Mouse (Mus musculus) ovary, postnatal 36 days (tissue): ENCODE measurements around the gene Ptgdr2.

Experiments used
- DNase-seq: peaks from one replicate; pipeline ENCODE4 v3.0.0; 2022; ENCODE audit warnings: low spot score, mixed read lengths

Gene Ptgdr2

GRCm38 (mm10) chr19:10935029-10935428 is 1.9 kb upstream of the Ptgdr2 start:
- DNase-seq, result no peak

GRCm38 (mm10) chr19:10936077-10936476 is 883 bp upstream of the Ptgdr2 start:
- no peak for DNase-seq

GRCm38 (mm10) chr19:10938771-10939170 is 1.8 kb downstream of the Ptgdr2 start:
- DNase-seq, result no peak

GRCm38 (mm10) chr19:10940097-10940800 is 3.3 kb downstream of the Ptgdr2 start:
- DNase-seq, result peak; percentile 82

GRCm38 (mm10) chr19:10940801-10941457 is 4.0 kb downstream of the Ptgdr2 start:
- no peak for DNase-seq

- DNase-seq, result no peak
Observed at GRCm38 (mm10) chr19:10943955-10944354, 7.0 kb downstream of the Ptgdr2 start.

- DNase-seq, result no peak
Observed at GRCm38 (mm10) chr19:10946506-10946905, 9.5 kb downstream of the Ptgdr2 start.

GRCm38 (mm10) chr19:10947219-10947618 is 10.3 kb downstream of the Ptgdr2 start:
- no peak for DNase-seq

- no peak for DNase-seq
Observed at GRCm38 (mm10) chr19:10948416-10948815, 11.5 kb downstream of the Ptgdr2 start.

GRCm38 (mm10) chr19:10949112-10949511 is 12.2 kb downstream of the Ptgdr2 start, which contains the start of gene Ccdc86:
Ccdc86 (minus strand) TSS chr19:10949266.
- peak; percentile 92 for DNase-seq

- no peak for DNase-seq
Observed at GRCm38 (mm10) chr19:10949558-10949957, 12.6 kb downstream of the Ptgdr2 start.

- no peak for DNase-seq
Observed at GRCm38 (mm10) chr19:10952021-10952939, 15.3 kb downstream of the Ptgdr2 start.

GRCm38 (mm10) chr19:10959085-10959977 is 22.4 kb downstream of the Ptgdr2 start:
- no peak for DNase-seq

GRCm38 (mm10) chr19:10959978-10960346 is 23.0 kb downstream of the Ptgdr2 start:
- no peak for DNase-seq

GRCm38 (mm10) chr19:10965721-10966120 is 28.8 kb downstream of the Ptgdr2 start:
- peak; percentile 23 for DNase-seq

GRCm38 (mm10) chr19:10968578-10968977 is 31.6 kb downstream of the Ptgdr2 start:
- peak; percentile 69 for DNase-seq

- no peak for DNase-seq
Observed at GRCm38 (mm10) chr19:10970457-10970856, 33.5 kb downstream of the Ptgdr2 start.

GRCm38 (mm10) chr19:10972660-10973059 is 35.7 kb downstream of the Ptgdr2 start:
- DNase-seq, result no peak

GRCm38 (mm10) chr19:10973187-10973586 is 36.2 kb downstream of the Ptgdr2 start:
- no peak for DNase-seq

- no peak for DNase-seq
Observed at GRCm38 (mm10) chr19:10974238-10974865, 37.4 kb downstream of the Ptgdr2 start, which contains the start of gene Ms4a10. Ms4a10 (minus strand) TSS chr19:10974670.

GRCm38 (mm10) chr19:10975187-10975586 is 38.2 kb downstream of the Ptgdr2 start:
- no peak for DNase-seq
